Mouse (Mus musculus) gastrocnemius, postnatal 10 days (tissue): ENCODE measurements around the gene Car4. TPM values are rescaled to one million over a fixed set of nuclear protein-coding genes. Genes with fewer than 3 reads are reported as not detected.

Experiments
- DNase-seq: peaks from one replicate; pipeline ENCODE4 v3.0.0; 2021; ENCODE audit warnings: mixed read lengths
- long read RNA-seq, 2 experiments: library from polyadenylated mRNA; stranded (forward); transcript quantifications; one replicate each; pipeline ENCODE4 v2.0.0; 2021
- total RNA-seq, 2 experiments: library from RNA; stranded (reverse); gene quantifications; 2 replicates each; pipeline ENCODE4 v1.2.3; 2021

Gene Car4
- 10 to 100 TPM; 11.8 to 12.1 TPM for total RNA-seq
- long read RNA-seq, experiment 1, transcript Car4-201 (8 exons, 1,256 nt): major isoform, 12 of 15 reads
- long read RNA-seq, experiment 1, partial matches to known transcripts: 1 of 15 reads
- long read RNA-seq, experiment 1, other reads (novel, unspliced or antisense): 2 of 15 reads
- long read RNA-seq, experiment 2, transcript Car4-201 (8 exons, 1,256 nt): major isoform, 17 of 21 reads
- long read RNA-seq, experiment 2, partial matches to known transcripts: 1 of 21 reads
- long read RNA-seq, experiment 2, other reads (novel, unspliced or antisense): 3 of 21 reads

GRCm38 (mm10) chr11:84957591-84958270, at the start of gene Car4:
Car4 (plus strand) TSS chr11:84957786.
- no peak for DNase-seq

GRCm38 (mm10) chr11:84908480-84908879, 49.1 kb upstream of the Car4 start:
- no peak for DNase-seq

GRCm38 (mm10) chr11:84910411-84910810, 47.2 kb upstream of the Car4 start:
- DNase-seq: no peak

- DNase-seq: no peak
These were observed 42.9 kb upstream of the Car4 start for GRCm38 (mm10) chr11:84914673-84915072.

- DNase-seq: peak; percentile 67
These were observed 41.4 kb upstream of the Car4 start, which contains the start of gene Znhit3 for GRCm38 (mm10) chr11:84916053-84916702. Znhit3 (minus strand) TSS chr11:84916366.

- DNase-seq: no peak
These were observed 40.8 kb upstream of the Car4 start for GRCm38 (mm10) chr11:84916703-84917300.

- peak; percentile 91 for DNase-seq
These were observed 39.2 kb upstream of the Car4 start for GRCm38 (mm10) chr11:84918425-84918824.

GRCm38 (mm10) chr11:84919276-84919675, 38.3 kb upstream of the Car4 start:
- peak; percentile 36 for DNase-seq

GRCm38 (mm10) chr11:84919951-84920350, 37.6 kb upstream of the Car4 start:
- no peak for DNase-seq

- DNase-seq: no peak
These were observed 36.6 kb upstream of the Car4 start for GRCm38 (mm10) chr11:84920981-84921380.

- no peak for DNase-seq
These were observed 25.3 kb upstream of the Car4 start for GRCm38 (mm10) chr11:84932261-84932660.

GRCm38 (mm10) chr11:84939508-84940053, 18.0 kb upstream of the Car4 start:
- DNase-seq: no peak

GRCm38 (mm10) chr11:84940140-84940539, 17.4 kb upstream of the Car4 start:
- DNase-seq: no peak

GRCm38 (mm10) chr11:84943948-84944347, 13.6 kb upstream of the Car4 start:
- peak; percentile 75 for DNase-seq

GRCm38 (mm10) chr11:84944639-84945435, 12.7 kb upstream of the Car4 start:
- no peak for DNase-seq

GRCm38 (mm10) chr11:84945841-84946240, 11.7 kb upstream of the Car4 start:
- DNase-seq: no peak

- DNase-seq: no peak
These were observed 10.4 kb upstream of the Car4 start for GRCm38 (mm10) chr11:84947206-84947605.

- DNase-seq: no peak
These were observed 9.5 kb upstream of the Car4 start for GRCm38 (mm10) chr11:84948114-84948513.

- no peak for DNase-seq
These were observed 9.1 kb upstream of the Car4 start for GRCm38 (mm10) chr11:84948526-84948925.

- no peak for DNase-seq
These were observed 5.0 kb upstream of the Car4 start for GRCm38 (mm10) chr11:84952611-84953010.

- no peak for DNase-seq
These were observed 1.2 kb upstream of the Car4 start for GRCm38 (mm10) chr11:84956400-84956799.

GRCm38 (mm10) chr11:84957171-84957570, 415 bp upstream of the Car4 start:
- no peak for DNase-seq
